Mouse (Mus musculus) heart, adult 2 months (tissue): ENCODE measurements at regions not wholly inside any gene's neighbourhood (a gene's known extent, or its start where the extent isn't known, plus 50 kb on each side); places are given as distances from the start of the nearest gene placed in this dataset.

ENCODE experiments used
- CTCF ChIP-seq: fragments of 200-600 bp; IDR thresholded peaks from 2 replicates; pipeline ENCODE4 v1.8.1; 2022; ENCODE audit warnings: antibody characterized with exemption, mild to moderate bottlenecking, moderate library complexity
- POLR2A ChIP-seq: fragments of 200-500 bp; IDR thresholded peaks from 2 replicates; pipeline ENCODE4 v1.6.1; 2011; ENCODE audit warnings: mild to moderate bottlenecking, low read depth, low read length, control low read depth; ENCODE audit not compliant: insufficient read depth

GRCm38 (mm10) chr2:74300366-74300791 lies 278.9 kb downstream of the Lnpk start:
- no peak for TF ChIP-seq POLR2A
- TF ChIP-seq CTCF, result peak; percentile 89
